Mouse (Mus musculus): ENCODE data around the gene Ddr1. TPM values are rescaled to one million over a fixed set of nuclear protein-coding genes. Genes with fewer than 3 reads are reported as not detected.

Ddr1 gene
- total and polyA plus RNA-seq, 2 experiments from 2014 or later: 71.8 to 105 TPM

DNA sequence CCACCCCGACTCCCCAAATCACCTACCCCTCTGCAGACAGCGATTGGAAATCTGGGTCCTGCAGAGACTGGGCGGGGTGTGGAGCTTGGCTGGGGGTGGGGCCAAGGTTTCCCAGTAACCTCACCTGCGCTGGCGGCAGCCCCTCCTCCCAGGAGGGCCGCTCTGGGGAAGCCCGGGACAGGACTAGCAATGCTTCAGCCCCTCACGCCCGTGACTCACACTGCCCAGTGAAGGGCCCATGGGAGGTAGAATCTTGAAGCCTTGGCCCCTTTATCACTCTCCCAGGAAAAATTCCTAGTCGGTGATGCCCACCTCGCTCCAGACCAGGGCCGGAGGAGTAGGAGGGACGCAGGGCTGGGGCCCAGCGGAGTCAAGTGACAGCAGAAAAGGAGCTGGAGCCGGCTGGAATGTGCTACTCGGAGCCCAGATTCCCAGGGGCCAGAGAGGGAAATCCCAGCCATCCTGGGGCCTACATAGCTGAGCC is 2.4 kb downstream of the Ddr1 start:
- H3K4me1 ChIP-seq (ENCODE audit: control insufficient read depth, insufficient read depth): peaks cover 32% of the 10 kb centered on the region
- no peaks in the 10 kb centered on the region for H3K36me3 ChIP-seq (replicated peaks; ENCODE audit: control insufficient read depth, insufficient read depth, low read length)
- peak overlapping the region; percentile 75 for H3K4me3 ChIP-seq (ENCODE audit: low read depth, low read length)
- H3K9me3 ChIP-seq (replicated peaks; ENCODE audit: control insufficient read depth, low read length): no peaks in the 10 kb centered on the region
- H3K27me3 ChIP-seq (ENCODE audit: control insufficient read depth, insufficient read depth, low read length): 0 out of 2 replicates have a peak, but pooled peaks cover 3% of the 10 kb centered on the region
- H3K27ac ChIP-seq (ENCODE audit: low read depth): peak overlapping the region; percentile 98
- DNase-seq (ENCODE audit: low spot score): peak; percentile 58
- WGBS: 4% methylated on average over 16 of the region's 16 CpGs
- ATAC-seq (ENCODE audit: insufficient read depth, low read depth): 0 out of 2 replicates have a peak, but pooled peaks have one; percentile 12
- peak overlapping the region; percentile 83 for H3K9ac ChIP-seq (replicated peaks; ENCODE audit: low read depth, low read length)
- TF ChIP-seq EP300 (IDR thresholded peaks at IDR 0.05; ENCODE audit: low read depth) (no peak), CTCF (IDR thresholded peaks at IDR 0.05; ENCODE audit: low read depth) (no peak)
- peak overlapping the region; percentile 80 for H3K4me2 ChIP-seq (ENCODE audit: low read depth, low read length)

- 0 out of 2 replicates have a peak, but pooled peaks cover 3% of the 10 kb centered on the region for H3K27me3 ChIP-seq (ENCODE audit: control insufficient read depth, insufficient read depth, low read length)
- peak overlapping the region; percentile 98 for H3K27ac ChIP-seq (ENCODE audit: low read depth)
- H3K4me3 ChIP-seq (ENCODE audit: low read depth, low read length): peak overlapping the region; percentile 75
- under 1% methylated on average over 16 of the region's 16 CpGs for WGBS
- ATAC-seq (ENCODE audit: insufficient read depth, low read depth): no peak
- TF ChIP-seq CTCF (IDR thresholded peaks at IDR 0.05; ENCODE audit: low read depth) (no peak), EP300 (IDR thresholded peaks at IDR 0.05; ENCODE audit: low read depth) (no peak)
- H3K4me2 ChIP-seq (ENCODE audit: low read depth, low read length): peak overlapping the region; percentile 80
- no peaks in the 10 kb centered on the region for H3K36me3 ChIP-seq (replicated peaks; ENCODE audit: control insufficient read depth, insufficient read depth, low read length)
- no peak for DNase-seq (ENCODE audit: low spot score)
- no peaks in the 10 kb centered on the region for H3K9me3 ChIP-seq (replicated peaks; ENCODE audit: control insufficient read depth, low read length)
- H3K4me1 ChIP-seq (ENCODE audit: control insufficient read depth, insufficient read depth): peaks cover 32% of the 10 kb centered on the region
- H3K9ac ChIP-seq (replicated peaks; ENCODE audit: low read depth, low read length): peak overlapping the region; percentile 83
These were observed 3.0 kb downstream of the Ddr1 start for GRCm38 (mm10) chr17:35701203-35701977.

GRCm38 (mm10) chr17:35700371-35700961 is 4.0 kb downstream of the Ddr1 start:
- ATAC-seq (ENCODE audit: insufficient read depth, low read depth) (peak; percentile 72), DNase-seq (ENCODE audit: low spot score) (peak; percentile 84)
- Histone ChIP-seq H3K27me3 (ENCODE audit: control insufficient read depth, insufficient read depth, low read length) (0 out of 2 replicates have a peak, but pooled peaks cover 3% of the 10 kb centered on the region), H3K9me3 (replicated peaks; ENCODE audit: control insufficient read depth, low read length) (no peaks in the 10 kb centered on the region), H3K27ac (ENCODE audit: low read depth) (peak overlapping the region; percentile 98), H3K9ac (replicated peaks; ENCODE audit: low read depth, low read length) (peak overlapping the region; percentile 83), H3K4me3 (ENCODE audit: low read depth, low read length) (peak overlapping the region; percentile 75), H3K36me3 (replicated peaks; ENCODE audit: control insufficient read depth, insufficient read depth, low read length) (0 out of 2 replicates have a peak, but pooled peaks cover 2% of the 10 kb centered on the region), H3K4me2 (ENCODE audit: low read depth, low read length) (peak overlapping the region; percentile 80), H3K4me1 (ENCODE audit: control insufficient read depth, insufficient read depth) (peaks cover 32% of the 10 kb centered on the region)
- TF ChIP-seq CTCF (IDR thresholded peaks at IDR 0.05; ENCODE audit: low read depth): no peak
- no peak for TF ChIP-seq EP300 (IDR thresholded peaks at IDR 0.05; ENCODE audit: low read depth)
- WGBS: 0% methylated on average over 42 of the region's 66 CpGs

DNA sequence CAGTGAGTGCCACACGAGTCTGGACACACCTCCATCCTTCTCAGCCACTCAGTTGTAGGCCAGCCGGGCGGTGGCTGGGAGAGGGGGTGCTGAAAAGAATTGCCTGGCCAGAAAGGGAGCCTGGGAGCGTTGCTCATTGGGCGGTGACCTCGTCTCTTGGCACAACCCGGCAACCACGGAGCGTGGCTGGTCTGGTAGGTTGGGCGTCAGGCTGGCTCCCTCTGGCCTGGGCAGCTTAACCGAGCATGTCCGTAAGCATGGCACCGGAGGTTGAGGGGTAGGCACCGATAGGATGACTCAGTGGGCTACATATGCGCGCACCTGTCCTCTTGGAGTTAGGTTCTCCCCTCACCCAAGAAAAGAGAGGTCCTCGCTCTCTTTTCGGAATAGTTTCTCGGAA is 4.5 kb downstream of the Ddr1 start:
- TF ChIP-seq CTCF (IDR thresholded peaks at IDR 0.05; ENCODE audit: low read depth) (no peak), EP300 (IDR thresholded peaks at IDR 0.05; ENCODE audit: low read depth) (no peak)
- H3K4me2 ChIP-seq (ENCODE audit: low read depth, low read length): peak overlapping the region; percentile 80
- under 1% methylated on average over 19 of the region's 19 CpGs for WGBS
- H3K36me3 ChIP-seq (replicated peaks; ENCODE audit: control insufficient read depth, insufficient read depth, low read length): 0 out of 2 replicates have a peak, but pooled peaks cover 7% of the 10 kb centered on the region
- peaks cover 31% of the 10 kb centered on the region for H3K4me1 ChIP-seq (ENCODE audit: control insufficient read depth, insufficient read depth)
- H3K27ac ChIP-seq (ENCODE audit: low read depth): peak overlapping the region; percentile 98
- H3K4me3 ChIP-seq (ENCODE audit: low read depth, low read length): peak overlapping the region; percentile 75
- H3K27me3 ChIP-seq (ENCODE audit: control insufficient read depth, insufficient read depth, low read length): 0 out of 2 replicates have a peak, but pooled peaks cover 3% of the 10 kb centered on the region
- H3K9me3 ChIP-seq (replicated peaks; ENCODE audit: control insufficient read depth, low read length): no peaks in the 10 kb centered on the region
- peak overlapping the region; percentile 83 for H3K9ac ChIP-seq (replicated peaks; ENCODE audit: low read depth, low read length)
- ATAC-seq (ENCODE audit: insufficient read depth, low read depth) (peak; percentile 73), DNase-seq (ENCODE audit: low spot score) (peak; percentile 84)

GRCm38 (mm10) chr17:35698501-35698883 is 5.9 kb downstream of the Ddr1 start:
- peaks cover 10% of the 10 kb centered on the region for H3K36me3 ChIP-seq (replicated peaks; ENCODE audit: control insufficient read depth, insufficient read depth, low read length)
- TF ChIP-seq EP300 (IDR thresholded peaks at IDR 0.05; ENCODE audit: low read depth): no peak
- TF ChIP-seq CTCF (IDR thresholded peaks at IDR 0.05; ENCODE audit: low read depth): no peak
- no peaks in the 10 kb centered on the region for H3K9me3 ChIP-seq (replicated peaks; ENCODE audit: control insufficient read depth, low read length)
- H3K27me3 ChIP-seq (ENCODE audit: control insufficient read depth, insufficient read depth, low read length): 0 out of 2 replicates have a peak, but pooled peaks cover 3% of the 10 kb centered on the region
- ATAC-seq (ENCODE audit: insufficient read depth, low read depth) (no peak), DNase-seq (ENCODE audit: low spot score) (no peak)
- H3K4me3 ChIP-seq (ENCODE audit: low read depth, low read length): peak overlapping the region; percentile 34
- 25% methylated on average over 5 of the region's 5 CpGs for WGBS
- peaks cover 18% of the 10 kb centered on the region for H3K4me1 ChIP-seq (ENCODE audit: control insufficient read depth, insufficient read depth)
- H3K4me2 ChIP-seq (ENCODE audit: low read depth, low read length): peak overlapping the region; percentile 59
- H3K27ac ChIP-seq (ENCODE audit: low read depth): peak overlapping the region; percentile 82
- 0 out of 2 replicates have a peak overlapping the region, but pooled peaks have one; percentile 40 for H3K9ac ChIP-seq (replicated peaks; ENCODE audit: low read depth, low read length)
